ENCODE assay signal across 30 mouse cellular contexts in genomic region chr13:30400621-30401020, GRCm38 (mm10).
DNase-seq lines count a peak whose midpoint lies in the region; ATAC-seq and TF ChIP-seq lines count a peak whose summit lies in the region.
"Had no signal": no experiment of that assay in that cellular context is flagged by ENCODE, and none has a peak within 500 bp of the region (broad histone marks: within the 10 kb centered on the region; RNA-seq: fewer than 3 reads in every experiment).

No protein-coding gene starts in this region.

- H3K27ac ChIP-seq in hindbrain, embryonic 14.5 days = no peak overlapping the region
- H3K27ac ChIP-seq in hindbrain, embryonic 11.5 days (ENCODE audit: low read depth, low read length) = no peak overlapping the region
- no peak overlapping the region for H3K27ac ChIP-seq in midbrain, embryonic 14.5 days (replicated peaks; ENCODE audit: low read depth, low read length)
- no peak overlapping the region for H3K27ac ChIP-seq in midbrain, embryonic 10.5 days (replicated peaks)
- H3K27ac ChIP-seq in CH12.LX (ENCODE audit: insufficient read depth, low read depth) = no peak overlapping the region
- H3K27ac ChIP-seq: heart, adult 2 months; intestine, embryonic 15.5 days; layer of hippocampus, adult 2 months; left cerebral cortex, adult 2 months; limb, embryonic 13.5 days; liver, embryonic 12.5 days; midbrain, embryonic 13.5 days; neural tube, embryonic 12.5 days; stomach, embryonic 15.5 days had no signal

- no peaks in the 10 kb centered on the region for H3K9me3 ChIP-seq in hindbrain, embryonic 14.5 days (ENCODE audit: control insufficient read depth, low read length)
- H3K9me3 ChIP-seq in hindbrain, embryonic 11.5 days (ENCODE audit: control insufficient read depth, low read length) = no peaks in the 10 kb centered on the region
- H3K9me3 ChIP-seq in midbrain, embryonic 14.5 days (ENCODE audit: control insufficient read depth, low read length) = no peaks in the 10 kb centered on the region
- no peaks in the 10 kb centered on the region for H3K9me3 ChIP-seq in midbrain, embryonic 10.5 days (replicated peaks)
- H3K9me3 ChIP-seq in CH12.LX (replicated peaks; ENCODE audit: low read length) = no peaks in the 10 kb centered on the region
- H3K9me3 ChIP-seq: heart, embryonic 12.5 days; intestine, embryonic 15.5 days; limb, embryonic 13.5 days; liver, embryonic 12.5 days; midbrain, embryonic 13.5 days; neural tube, embryonic 12.5 days; stomach, embryonic 15.5 days had no signal

- TF ChIP-seq EP300 in CH12.LX (IDR thresholded peaks at IDR 0.05; ENCODE audit: low read length) = no peak

- H3K9ac ChIP-seq in hindbrain, embryonic 14.5 days = no peak overlapping the region
- no peak overlapping the region for H3K9ac ChIP-seq in hindbrain, embryonic 11.5 days (ENCODE audit: low read depth, low read length)
- H3K9ac ChIP-seq in midbrain, embryonic 14.5 days (replicated peaks; ENCODE audit: low read length) = no peak overlapping the region
- no peak overlapping the region for H3K9ac ChIP-seq in CH12.LX (ENCODE audit: insufficient read depth, low read depth)
- H3K9ac ChIP-seq: heart, embryonic 12.5 days; intestine, embryonic 15.5 days; limb, embryonic 13.5 days; liver, embryonic 12.5 days; liver, postnatal 0 days; midbrain, embryonic 13.5 days; neural tube, embryonic 12.5 days; stomach, embryonic 15.5 days had no signal

- no peak for TF ChIP-seq POLR2A in CH12.LX (IDR thresholded peaks at IDR 0.05; ENCODE audit: low read depth, low read length)

- H3K27me3 ChIP-seq in hindbrain, embryonic 14.5 days (ENCODE audit: control insufficient read depth, insufficient read depth, low read length) = no peaks in the 10 kb centered on the region
- H3K27me3 ChIP-seq in hindbrain, embryonic 11.5 days (ENCODE audit: control insufficient read depth, insufficient read depth, low read length) = no peaks in the 10 kb centered on the region
- H3K27me3 ChIP-seq in midbrain, embryonic 14.5 days (ENCODE audit: control insufficient read depth, insufficient read depth, low read length) = no peaks in the 10 kb centered on the region
- H3K27me3 ChIP-seq in midbrain, embryonic 10.5 days (ENCODE audit: low read depth, poor library complexity, severe bottlenecking) = no peaks in the 10 kb centered on the region
- H3K27me3 ChIP-seq in CH12.LX (replicated peaks) = no peaks in the 10 kb centered on the region
- H3K27me3 ChIP-seq: heart, embryonic 12.5 days; intestine, embryonic 15.5 days; limb, embryonic 13.5 days; liver, embryonic 12.5 days; midbrain, embryonic 13.5 days; neural tube, embryonic 12.5 days; stomach, embryonic 15.5 days had no signal

- no peak overlapping the region for H3K4me3 ChIP-seq in hindbrain, embryonic 14.5 days (replicated peaks; ENCODE audit: low read length)
- H3K4me3 ChIP-seq in hindbrain, embryonic 11.5 days (ENCODE audit: low read depth, low read length) = no peak overlapping the region
- no peak overlapping the region for H3K4me3 ChIP-seq in midbrain, embryonic 14.5 days (replicated peaks; ENCODE audit: low read depth, low read length)
- H3K4me3 ChIP-seq in midbrain, embryonic 10.5 days = no peak overlapping the region
- H3K4me3 ChIP-seq in CH12.LX (replicated peaks in 1 of 3; ENCODE audit: low read depth in 2 of 3, low read length in 2 of 3, poor library complexity in 1 of 3) = no peak overlapping the region
- H3K4me3 ChIP-seq: heart, adult 2 months; heart, embryonic 12.5 days; intestine, embryonic 15.5 days; layer of hippocampus, adult 2 months; left cerebral cortex, adult 2 months; limb, embryonic 13.5 days; liver, embryonic 12.5 days; midbrain, embryonic 13.5 days; myocyte; neural tube, embryonic 12.5 days; stomach, embryonic 15.5 days had no signal

- 0 out of 2 replicates have a peak, but pooled peaks cover 4% of the 10 kb centered on the region for H3K4me1 ChIP-seq in hindbrain, embryonic 14.5 days (replicated peaks; ENCODE audit: control insufficient read depth, insufficient read depth, low read length)
- no peaks in the 10 kb centered on the region for H3K4me1 ChIP-seq in hindbrain, embryonic 11.5 days (replicated peaks; ENCODE audit: control insufficient read depth, insufficient read depth, low read length)
- no peaks in the 10 kb centered on the region for H3K4me1 ChIP-seq in midbrain, embryonic 14.5 days (ENCODE audit: control insufficient read depth, insufficient read depth, low read length)
- peaks cover 3% of the 10 kb centered on the region; the same call in 1 of the 2 replicates for H3K4me1 ChIP-seq in midbrain, embryonic 10.5 days
- no peaks in the 10 kb centered on the region for H3K4me1 ChIP-seq in CH12.LX (ENCODE audit: control insufficient read depth in 1 of 2, insufficient read depth in 2 of 2)
- H3K4me1 ChIP-seq: heart, embryonic 12.5 days; intestine, embryonic 15.5 days; liver, embryonic 12.5 days; midbrain, embryonic 13.5 days; neural tube, embryonic 12.5 days; stomach, embryonic 15.5 days had no signal

- in situ Hi-C loops in CH12.LX (cut with MboI; ENCODE audit: low pct_ligation_motif_present, low pct_unique_long_range_greater_than_20kb, low sequenced_read_pairs) = no loop called here

- H3K4me2 ChIP-seq in hindbrain, embryonic 14.5 days (replicated peaks) = no peak overlapping the region
- no peak overlapping the region for H3K4me2 ChIP-seq in hindbrain, embryonic 11.5 days (replicated peaks; ENCODE audit: low read depth, low read length)
- no peak overlapping the region for H3K4me2 ChIP-seq in midbrain, embryonic 14.5 days (ENCODE audit: low read length)
- H3K4me2 ChIP-seq in CH12.LX (ENCODE audit: insufficient read depth, low read depth, poor library complexity, severe bottlenecking) = 0 out of 2 replicates have a peak overlapping the region, but pooled peaks have one; percentile 9
- H3K4me2 ChIP-seq: heart, embryonic 12.5 days; intestine, embryonic 15.5 days; limb, embryonic 13.5 days; liver, embryonic 12.5 days; midbrain, embryonic 13.5 days; neural tube, embryonic 12.5 days; stomach, embryonic 15.5 days had no signal

- DNase-seq in hindbrain, embryonic 14.5 days (ENCODE audit: low spot score) = no peak
- DNase-seq in hindbrain, embryonic 11.5 days (ENCODE audit: low spot score) = no peak
- peak; percentile 4 for DNase-seq in midbrain, embryonic 14.5 days
- no peak for DNase-seq in midbrain, embryonic 10.5 days (ENCODE audit: low spot score)
- no peak for DNase-seq in CH12.LX (ENCODE audit: extremely low read depth)
- DNase-seq in Muller cell, postnatal 12 days (ENCODE audit: inconsistent ontology term) = peak; percentile 57
- no peak for DNase-seq in frontal cortex, postnatal 10 days (ENCODE audit: low spot score in 2 of 2)
- DNase-seq: adrenal gland, postnatal 10 days; B cell, adult 2 months; cerebellum, adult 11 months; cerebellum, adult 9-10 months; heart, adult 2 months; heart, postnatal 4 days; kidney, postnatal 36 days; liver, postnatal 0 days; lung, postnatal 36 days; right cerebral cortex, postnatal 25 days; thymus, postnatal 14 days had no signal

- H3K79me2 ChIP-seq in CH12.LX (replicated peaks; ENCODE audit: control insufficient read depth, extremely low read depth, insufficient read depth, poor library complexity, severe bottlenecking) = no peaks in the 10 kb centered on the region

- no peak for TF ChIP-seq CTCF in CH12.LX (conservative IDR thresholded peaks at IDR 0.05 in 1 of 2, IDR thresholded peaks at IDR 0.05 in 1 of 2; ENCODE audit: low read depth in 2 of 2, low read length in 2 of 2)

- WGBS in hindbrain, embryonic 14.5 days = 26% methylated on average over 8 of the region's 8 CpGs
- WGBS in hindbrain, embryonic 11.5 days = 49% methylated on average over 8 of the region's 8 CpGs
- 43% methylated on average over 8 of the region's 8 CpGs for WGBS in midbrain, embryonic 14.5 days
- 67% methylated on average over 8 of the region's 8 CpGs for WGBS in midbrain, embryonic 10.5 days

- H3K36me3 ChIP-seq in hindbrain, embryonic 14.5 days (replicated peaks; ENCODE audit: control insufficient read depth, insufficient read depth) = no peaks in the 10 kb centered on the region
- H3K36me3 ChIP-seq in hindbrain, embryonic 11.5 days (ENCODE audit: control insufficient read depth, insufficient read depth, low read length) = no peaks in the 10 kb centered on the region
- H3K36me3 ChIP-seq in midbrain, embryonic 14.5 days (ENCODE audit: control insufficient read depth, insufficient read depth, low read length) = no peaks in the 10 kb centered on the region
- no peaks in the 10 kb centered on the region for H3K36me3 ChIP-seq in midbrain, embryonic 10.5 days
- H3K36me3 ChIP-seq in CH12.LX (replicated peaks in 1 of 2; ENCODE audit: control insufficient read depth in 1 of 2, insufficient read depth in 1 of 2, low read length in 1 of 2) = no peaks in the 10 kb centered on the region
- H3K36me3 ChIP-seq: heart, embryonic 12.5 days; intestine, embryonic 15.5 days; limb, embryonic 13.5 days; liver, embryonic 12.5 days; midbrain, embryonic 13.5 days; neural tube, embryonic 12.5 days; stomach, embryonic 15.5 days had no signal

- dilution Hi-C loops in CH12.LX (cut with MboI; ENCODE audit: extremely low pct_ligation_motif_present, extremely low pct_unique_long_range_greater_than_20kb, low sequenced_read_pairs) = no loop called here

- no peak for TF ChIP-seq RAD21 in CH12.LX (IDR thresholded peaks at IDR 0.05; ENCODE audit: low read depth, low read length)

- 0 out of 2 replicates have a peak, but pooled peaks have one; percentile 27 for ATAC-seq in hindbrain, embryonic 14.5 days (ENCODE audit: low FRiP score)
- ATAC-seq in hindbrain, embryonic 11.5 days (ENCODE audit: low FRiP score) = no peak
- no peak for ATAC-seq in midbrain, embryonic 14.5 days (ENCODE audit: low FRiP score, low TSS enrichment)
- ATAC-seq: forebrain, embryonic 16.5 days; hindbrain, embryonic 16.5 days; intestine, embryonic 15.5 days; liver, embryonic 12.5 days; liver, postnatal 0 days; midbrain, embryonic 13.5 days had no signal

TF ChIP-seq in CH12.LX, 34 proteins besides CTCF, POLR2A, EP300 and RAD21:
- TF ChIP-seq JUND (conservative IDR thresholded peaks at IDR 0.05; ENCODE audit: low read depth, low read length) (no peak), ZC3H11A (IDR thresholded peaks at IDR 0.05; ENCODE audit: low read depth, low read length) (no peak), SIN3A (IDR thresholded peaks at IDR 0.05; ENCODE audit: low read length) (no peak), ZNF384 (IDR thresholded peaks at IDR 0.05; ENCODE audit: low read depth, low read length) (no peak), E2F4 (IDR thresholded peaks at IDR 0.05; ENCODE audit: insufficient replicate concordance, low read depth, low read length) (no peak), NRF1 (IDR thresholded peaks at IDR 0.05; ENCODE audit: low read depth, low read length) (no peak), BHLHE40 (IDR thresholded peaks at IDR 0.05; ENCODE audit: low read depth, low read length) (no peak)

Comparison
In these comparisons a context has a peak if more than half of its experiments do, and no peak if none do; other contexts are left out.
1. DNase-seq: peak in midbrain, embryonic 14.5 days (single experiment) and Muller cell, postnatal 12 days (single experiment); none in hindbrain, embryonic 14.5 days (single experiment), hindbrain, embryonic 11.5 days (single experiment), midbrain, embryonic 10.5 days (single experiment), CH12.LX (single experiment) and frontal cortex, postnatal 10 days (0 of 2).